Mouse (Mus musculus): ENCODE measurements at regions not wholly inside any gene's neighbourhood (a gene's known extent, or its start where the extent isn't known, plus 50 kb on each side); places are given as distances from the start of the nearest gene placed in this dataset.

- DNase-seq (ENCODE audit: low spot score) = no peak
Measured at GRCm38 (mm10) chr4:9132356-9132755, 893.5 kb upstream of the Car8 start.

GRCm38 (mm10) chr4:9131610-9132009 is 892.8 kb upstream of the Car8 start:
- no peak for DNase-seq (ENCODE audit: low spot score)

- no peak for DNase-seq (ENCODE audit: low spot score)
Measured at GRCm38 (mm10) chr4:9125236-9125963, 886.6 kb upstream of the Car8 start.

DNA sequence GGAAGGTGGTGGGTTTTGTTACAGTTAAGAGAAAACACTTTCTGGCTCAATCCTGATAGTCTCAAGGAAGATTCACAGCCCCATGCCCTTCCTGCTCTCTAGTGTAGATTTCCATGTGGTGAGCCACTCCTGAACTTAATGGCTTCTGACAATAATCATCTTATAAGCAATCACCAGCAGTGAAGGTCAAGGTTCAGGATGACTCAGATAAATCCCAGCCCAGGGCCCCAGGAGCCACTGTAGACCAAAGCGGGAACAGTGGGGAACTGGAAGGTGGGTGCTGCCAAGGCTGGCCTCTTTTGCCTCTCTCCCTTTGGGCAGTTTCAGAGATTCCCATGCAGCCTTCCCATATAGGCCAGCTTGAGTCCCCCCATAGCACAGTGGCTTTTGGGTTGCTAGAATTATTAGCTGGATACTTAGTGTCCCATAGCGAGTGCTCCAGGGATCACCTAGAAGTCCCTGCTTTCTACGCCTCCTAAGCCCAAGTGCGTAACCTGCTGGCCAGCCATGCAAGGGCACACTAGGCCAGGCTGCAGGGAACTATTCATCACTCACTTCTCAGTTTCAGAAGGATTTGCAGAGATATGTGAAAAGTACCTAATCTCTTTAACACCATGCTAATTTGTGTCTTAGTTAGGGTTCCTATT is 885.9 kb upstream of the Car8 start:
- DNase-seq (ENCODE audit: low spot score) = no peak

DNA sequence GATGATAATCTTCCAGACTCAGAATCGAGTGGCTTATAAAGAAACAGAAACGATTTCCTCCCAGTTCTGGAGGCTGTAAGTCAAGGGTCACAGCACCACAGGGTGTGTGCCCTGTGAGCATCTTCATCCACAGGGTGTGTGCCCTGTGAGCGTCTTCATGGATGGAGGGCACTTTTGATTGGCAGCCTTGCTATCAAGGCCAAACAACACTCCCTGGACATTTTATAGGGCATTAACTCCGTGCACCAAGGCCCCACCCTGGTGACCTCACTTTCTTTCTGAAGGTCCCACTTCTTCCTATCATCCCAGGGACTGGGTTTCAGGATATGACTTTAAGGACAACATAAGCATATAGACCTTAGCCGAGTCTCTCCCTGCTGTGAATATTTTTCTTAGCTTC is 885.3 kb upstream of the Car8 start:
- no peak for DNase-seq (ENCODE audit: low spot score)

DNA sequence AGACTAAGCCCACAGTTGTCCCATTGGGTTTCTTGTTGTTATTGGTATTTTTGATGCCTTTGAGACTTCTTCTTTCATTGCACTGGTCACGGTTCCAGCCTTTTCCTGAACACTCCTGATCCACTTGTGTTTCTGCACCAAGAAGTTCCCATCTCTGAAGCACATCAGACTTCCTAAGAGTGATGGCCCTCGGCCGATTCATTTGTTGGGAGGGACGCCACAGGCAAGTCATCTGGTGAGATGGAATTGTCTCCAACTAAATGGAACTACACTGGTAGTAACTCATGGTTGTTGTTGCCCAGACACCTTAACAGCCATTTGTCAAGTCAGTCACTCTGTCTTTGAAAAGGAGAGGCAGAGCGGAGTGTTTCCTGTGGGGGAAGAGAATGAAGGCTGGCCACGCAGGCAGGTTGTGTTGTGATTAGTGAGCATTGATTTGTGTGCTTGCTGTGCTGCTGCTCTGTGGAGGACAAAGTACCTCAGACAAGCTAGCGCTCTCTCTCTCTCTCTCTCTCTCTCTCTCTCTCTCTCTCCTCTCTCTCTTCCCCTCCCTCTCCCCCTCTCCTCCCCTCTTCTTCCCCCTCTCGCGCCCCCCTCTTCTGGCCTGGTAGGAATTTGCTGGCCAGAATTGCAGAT is 884.7 kb upstream of the Car8 start:
- DNase-seq (ENCODE audit: low spot score) = no peak

GRCm38 (mm10) chr4:9122639-9123286 is 883.9 kb upstream of the Car8 start:
- DNase-seq (ENCODE audit: low spot score) = no peak

DNA sequence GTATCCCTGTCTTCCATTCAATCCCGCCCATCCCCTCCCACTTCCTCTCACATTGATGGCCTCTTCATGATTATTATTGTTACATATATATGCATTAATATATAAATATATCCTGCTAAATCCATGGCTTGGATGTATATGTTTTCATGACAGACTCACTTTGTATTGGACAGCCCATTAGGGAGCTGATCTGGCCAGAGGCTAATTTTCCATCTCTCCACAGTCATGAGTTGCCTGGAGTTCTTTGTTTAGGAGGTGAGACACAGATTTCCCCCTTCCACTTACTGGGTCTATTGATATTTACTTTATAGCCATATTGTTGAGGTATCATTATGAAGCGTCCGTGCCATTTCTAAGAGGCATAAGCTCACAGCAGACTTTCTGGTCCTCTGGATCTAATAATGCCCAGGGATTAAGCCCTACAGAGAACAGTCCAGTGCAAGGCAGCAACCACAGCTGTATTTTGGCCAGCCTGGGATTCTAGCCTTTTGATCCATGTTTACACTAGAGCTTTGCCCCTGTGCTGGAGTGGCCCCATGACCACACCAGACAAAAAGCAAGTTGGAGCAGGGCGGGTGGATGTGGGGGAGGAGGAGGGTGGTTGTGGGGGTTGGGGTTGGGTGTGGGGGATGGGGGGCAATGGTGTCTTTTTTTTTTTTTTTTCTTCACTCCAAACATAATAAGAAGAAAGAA is 878.3 kb upstream of the Car8 start:
- peak; percentile 18 for DNase-seq (ENCODE audit: low spot score)

GRCm38 (mm10) chr4:9115874-9116273 is 877.0 kb upstream of the Car8 start:
- no peak for DNase-seq (ENCODE audit: low spot score)

GRCm38 (mm10) chr4:9113982-9114381 is 875.1 kb upstream of the Car8 start:
- DNase-seq (ENCODE audit: low spot score) = no peak

- DNase-seq (ENCODE audit: low spot score) = peak; percentile 15
Measured at GRCm38 (mm10) chr4:9110355-9110754, 871.5 kb upstream of the Car8 start.

GRCm38 (mm10) chr4:9107295-9107694 is 868.5 kb upstream of the Car8 start:
- DNase-seq (ENCODE audit: low spot score) = no peak

GRCm38 (mm10) chr4:9106778-9107177 is 867.9 kb upstream of the Car8 start:
- DNase-seq (ENCODE audit: low spot score) = no peak

GRCm38 (mm10) chr4:9104657-9105056 is 865.8 kb upstream of the Car8 start:
- DNase-seq (ENCODE audit: low spot score) = no peak

DNA sequence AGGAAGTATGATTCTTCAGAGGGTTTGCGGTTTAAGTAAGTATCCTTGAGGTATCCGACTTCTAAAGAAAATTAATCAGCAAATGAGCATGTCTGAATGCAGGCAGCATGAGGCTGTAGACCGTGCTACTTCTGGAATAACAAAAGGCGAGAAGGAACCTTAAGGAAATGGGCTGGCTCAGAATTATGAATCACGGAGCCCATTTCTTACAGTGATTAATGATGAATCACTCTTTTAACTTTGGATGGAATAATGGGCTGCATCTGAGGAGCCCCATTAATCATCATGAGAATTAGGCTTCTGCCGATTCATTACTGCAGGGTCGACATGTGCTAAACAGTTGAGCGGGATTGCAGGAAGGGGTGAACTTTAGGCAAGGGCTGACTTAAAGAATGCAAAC is 865.1 kb upstream of the Car8 start:
- no peak for DNase-seq (ENCODE audit: low spot score)

GRCm38 (mm10) chr4:9096809-9097700 is 858.2 kb upstream of the Car8 start:
- DNase-seq (ENCODE audit: low spot score) = peak; percentile 69

DNA sequence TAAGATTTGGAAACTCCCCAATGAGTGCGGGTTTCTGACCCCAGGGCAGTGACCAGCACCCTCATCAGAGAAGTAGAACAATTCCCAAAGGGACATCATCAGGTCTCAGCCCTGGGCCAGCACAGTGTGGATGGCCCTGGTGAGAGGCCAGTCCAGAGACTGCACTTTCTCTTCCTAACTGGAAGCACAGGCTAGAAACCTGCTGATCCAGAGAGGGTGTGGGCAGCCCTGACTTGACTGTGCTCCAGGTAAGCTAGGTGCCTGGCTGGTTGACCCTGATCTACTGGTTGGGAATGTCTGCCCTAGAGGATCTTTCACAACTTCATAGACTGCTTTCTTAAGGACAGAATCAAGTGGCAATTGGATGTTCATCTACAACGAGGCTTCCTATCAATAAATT is 857.4 kb upstream of the Car8 start:
- no peak for DNase-seq (ENCODE audit: low spot score)

DNA sequence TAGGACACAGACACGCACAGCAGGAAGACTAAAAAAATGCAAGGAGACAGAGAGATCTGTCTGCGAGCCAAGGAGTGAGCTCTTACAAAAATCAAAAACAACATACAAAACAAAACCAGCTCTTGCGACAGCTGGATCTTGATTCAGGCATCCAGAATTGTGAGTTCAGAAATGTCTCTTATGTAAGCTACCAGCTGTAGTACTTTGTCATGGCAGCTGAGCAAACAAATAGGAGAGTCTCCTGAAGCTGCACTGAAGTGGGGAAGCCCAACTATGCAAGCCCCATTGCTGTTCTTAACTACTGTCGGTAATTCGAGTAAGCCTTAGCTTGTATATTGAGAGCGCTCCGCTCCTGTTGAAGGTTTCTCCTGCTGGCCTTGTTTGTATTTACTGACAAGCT is 856.8 kb upstream of the Car8 start:
- no peak for DNase-seq (ENCODE audit: low spot score)

DNA sequence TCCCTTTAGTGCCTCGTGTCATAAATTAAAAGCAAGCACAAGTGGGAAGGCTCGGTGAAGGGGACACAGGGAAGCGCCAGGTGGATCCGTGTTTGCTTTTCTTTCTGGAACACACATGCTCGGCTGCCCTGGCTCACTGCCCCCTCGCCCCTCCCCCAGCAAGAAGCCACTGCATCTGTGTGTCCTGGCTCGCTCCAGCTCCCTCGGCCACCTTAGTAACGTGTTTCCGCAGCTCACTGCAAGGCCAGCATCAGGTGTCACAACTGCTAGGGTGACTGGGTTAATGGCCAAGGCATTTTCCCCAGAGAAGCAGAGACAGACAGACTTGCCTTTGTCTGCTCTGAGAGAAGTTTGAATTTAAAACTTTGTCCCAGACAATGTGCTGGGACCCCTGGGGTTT is 855.7 kb upstream of the Car8 start:
- no peak for DNase-seq (ENCODE audit: low spot score)

DNA sequence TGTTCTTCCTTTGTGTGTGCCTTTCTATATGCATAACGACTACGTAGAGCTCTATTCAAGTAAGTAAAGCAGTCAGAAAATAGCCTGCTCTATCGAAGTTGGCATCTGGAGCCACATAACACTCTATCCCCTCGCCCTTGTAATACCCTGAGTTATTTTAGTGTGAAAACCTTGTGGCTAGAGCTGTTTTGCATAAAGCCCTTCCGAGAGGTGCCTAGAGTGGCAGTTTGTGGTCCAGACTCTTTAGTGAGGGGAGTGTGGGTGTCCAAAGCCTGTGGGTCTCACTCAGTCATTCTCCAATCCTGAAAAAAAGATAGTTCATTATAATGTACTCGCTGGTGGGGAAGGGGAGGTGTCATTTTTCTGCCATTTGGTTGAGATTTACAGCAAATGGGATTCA is 855.2 kb upstream of the Car8 start:
- no peak for DNase-seq (ENCODE audit: low spot score)

DNA sequence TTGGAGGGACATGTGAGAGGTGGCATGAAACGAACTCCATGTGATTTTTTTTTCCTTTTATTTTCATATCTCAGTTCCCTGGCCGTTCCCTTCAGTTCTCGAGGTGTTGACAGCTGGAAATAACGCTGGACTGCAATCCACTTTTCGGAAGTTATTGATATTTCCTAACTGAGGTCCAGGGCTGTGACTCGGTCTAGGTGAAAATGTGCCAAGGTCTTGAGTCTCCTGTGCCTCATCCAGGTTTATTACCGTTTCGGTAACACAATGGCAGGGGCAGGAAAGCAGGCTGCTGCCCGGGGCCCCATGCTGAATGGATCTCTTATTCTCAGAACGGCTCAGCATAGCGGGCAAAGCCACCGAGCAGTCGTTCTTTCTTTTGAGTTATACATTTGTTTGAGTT is 844.7 kb upstream of the Car8 start:
- no peak for DNase-seq (ENCODE audit: low spot score)

All from yolk sac, embryonic 10.5 days (tissue).